Mouse (Mus musculus): ENCODE results near the gene Zfp36l1. TPM values are rescaled to one million over a fixed set of nuclear protein-coding genes. Genes with fewer than 3 reads are reported as not detected.

Zfp36l1 gene
- polyA plus RNA-seq, 1 experiment = 40.2 TPM

- no peak for DNase-seq (ENCODE audit: low read depth, low spot score)
- WGBS = under 1% methylated on average over 66 of the region's 66 CpGs
Measured at GRCm38 (mm10) chr12:80132250-80133003, 19.6 kb upstream of the Zfp36l1 start.

- 25% methylated on average over 17 of the region's 17 CpGs for WGBS
- DNase-seq (ENCODE audit: low read depth, low spot score) = no peak
Measured at GRCm38 (mm10) chr12:80131359-80132249, 18.8 kb upstream of the Zfp36l1 start.

- 5% methylated on average over 6 of the region's 6 CpGs for WGBS
- DNase-seq (ENCODE audit: low read depth, low spot score) = no peak
Measured at GRCm38 (mm10) chr12:80130558-80131358, 17.9 kb upstream of the Zfp36l1 start.

GRCm38 (mm10) chr12:80129531-80129930, 16.7 kb upstream of the Zfp36l1 start:
- no peak for DNase-seq (ENCODE audit: low read depth, low spot score)
- WGBS = 95% methylated on average over 8 of the region's 8 CpGs

GRCm38 (mm10) chr12:80127191-80127762, 14.5 kb upstream of the Zfp36l1 start:
- WGBS = 83% methylated on average over 5 of the region's 5 CpGs
- no peak for DNase-seq (ENCODE audit: low read depth, low spot score)

GRCm38 (mm10) chr12:80125316-80125715, 12.5 kb upstream of the Zfp36l1 start:
- no peak for DNase-seq (ENCODE audit: low read depth, low spot score)
- WGBS = 74% methylated on average over 5 of the region's 5 CpGs

- 35% methylated on average over 3 of the region's 3 CpGs for WGBS
Measured at GRCm38 (mm10) chr12:80124756-80125155, 11.9 kb upstream of the Zfp36l1 start.

GRCm38 (mm10) chr12:80124211-80124610, 11.4 kb upstream of the Zfp36l1 start:
- 24% methylated on average over 3 of the region's 3 CpGs for WGBS
- DNase-seq (ENCODE audit: low read depth, low spot score) = no peak

More at GRCm38 (mm10) chr12:80124756-80125155, 11.9 kb upstream of the Zfp36l1 start:
- no peak for DNase-seq (ENCODE audit: low read depth, low spot score)

- WGBS = 21% methylated on average over 4 of the region's 4 CpGs
- no peak for DNase-seq (ENCODE audit: low read depth, low spot score)
Measured at GRCm38 (mm10) chr12:80123227-80123803, 10.5 kb upstream of the Zfp36l1 start.

- no peak for DNase-seq (ENCODE audit: low read depth, low spot score)
- WGBS = 51% methylated on average over 1 of the region's 1 CpGs
Measured at GRCm38 (mm10) chr12:80121438-80121837, 8.6 kb upstream of the Zfp36l1 start.

GRCm38 (mm10) chr12:80118588-80118987, 5.8 kb upstream of the Zfp36l1 start:
- WGBS = 93% methylated on average over 1 of the region's 1 CpGs
- DNase-seq (ENCODE audit: low read depth, low spot score) = no peak

- WGBS = 24% methylated on average over 18 of the region's 18 CpGs
- DNase-seq (ENCODE audit: low read depth, low spot score) = no peak
Measured at GRCm38 (mm10) chr12:80116206-80117112, 3.6 kb upstream of the Zfp36l1 start.

- 1% methylated on average over 30 of the region's 30 CpGs for WGBS
- no peak for DNase-seq (ENCODE audit: low read depth, low spot score)
Measured at GRCm38 (mm10) chr12:80115863-80116194, 3.0 kb upstream of the Zfp36l1 start.

- DNase-seq (ENCODE audit: low read depth, low spot score) = no peak
- under 1% methylated on average over 71 of the region's 71 CpGs for WGBS
Measured at GRCm38 (mm10) chr12:80115142-80115862, 2.5 kb upstream of the Zfp36l1 start.

GRCm38 (mm10) chr12:80114892-80115141, 2.0 kb upstream of the Zfp36l1 start:
- WGBS = under 1% methylated on average over 8 of the region's 8 CpGs
- no peak for DNase-seq (ENCODE audit: low read depth, low spot score)

GRCm38 (mm10) chr12:80114031-80114891, 1.4 kb upstream of the Zfp36l1 start:
- under 1% methylated on average over 51 of the region's 51 CpGs for WGBS
- no peak for DNase-seq (ENCODE audit: low read depth, low spot score)

GRCm38 (mm10) chr12:80113586-80114021, 791 bp upstream of the Zfp36l1 start:
- under 1% methylated on average over 22 of the region's 22 CpGs for WGBS
- DNase-seq (ENCODE audit: low read depth, low spot score) = no peak
